Comparison of ENCODE assay signal across 8 mouse cellular contexts in genomic region chrX:93281028-93281723, GRCm38 (mm10). TPM values are rescaled to one million over a fixed set of nuclear protein-coding genes. Genes with fewer than 3 reads are reported as not detected.
DNase-seq lines count a peak whose midpoint lies in the region; ATAC-seq and TF ChIP-seq lines count a peak whose summit lies in the region.

No protein-coding gene starts in this region.

- DNase-seq in right cerebral cortex, postnatal 10 days (ENCODE audit: low spot score in 2 of 2) = peak; percentile 67 to 81
- DNase-seq in right cerebral cortex, postnatal 25 days = no peak
- peak; percentile 78 for DNase-seq in adrenal gland, postnatal 10 days
- peak; percentile 73 for DNase-seq in forebrain, postnatal 0 days
- peak; percentile 71 for DNase-seq in kidney, postnatal 10 days
- peak; percentile 81 for DNase-seq in retina, embryonic 14.5 days (ENCODE audit: low spot score)
- no peak for DNase-seq in urinary bladder, adult 18-20 months (ENCODE audit: low spot score in 2 of 2)

- H3K36me3 ChIP-seq in forebrain, postnatal 0 days (ENCODE audit: insufficient read depth) = no peaks in the 10 kb centered on the region
- no peaks in the 10 kb centered on the region for H3K36me3 ChIP-seq in lung, embryonic 16.5 days (ENCODE audit: control insufficient read depth, insufficient read depth, low read length)

- H3K9me3 ChIP-seq in forebrain, postnatal 0 days (ENCODE audit: low read length) = no peaks in the 10 kb centered on the region
- no peaks in the 10 kb centered on the region for H3K9me3 ChIP-seq in lung, embryonic 16.5 days (ENCODE audit: control insufficient read depth, low read length)

- H3K27me3 ChIP-seq in forebrain, postnatal 0 days (ENCODE audit: insufficient read depth, low read length) = no peaks in the 10 kb centered on the region
- H3K27me3 ChIP-seq in lung, embryonic 16.5 days (ENCODE audit: control insufficient read depth, insufficient read depth, low read depth, low read length) = peaks cover 54% of the 10 kb centered on the region

- H3K27ac ChIP-seq in forebrain, postnatal 0 days (ENCODE audit: low read depth, low read length) = peak overlapping the region; percentile 41; the same call in 1 of the 2 replicates
- no peak overlapping the region for H3K27ac ChIP-seq in lung, embryonic 16.5 days (ENCODE audit: low read length)

- TF ChIP-seq CTCF in forebrain, postnatal 0 days (IDR thresholded peaks at IDR 0.05; ENCODE audit: low read depth) = peak; percentile 62

- 29% methylated on average over 23 of the region's 23 CpGs for WGBS in forebrain, postnatal 0 days
- 19% methylated on average over 23 of the region's 23 CpGs for WGBS in lung, embryonic 16.5 days

- no peak overlapping the region for H3K9ac ChIP-seq in forebrain, postnatal 0 days
- H3K9ac ChIP-seq in lung, embryonic 16.5 days (ENCODE audit: low read length) = no peak overlapping the region

- peak; percentile 49 for ATAC-seq in forebrain, postnatal 0 days
- ATAC-seq in lung, embryonic 16.5 days (ENCODE audit: low read depth) = 0 out of 2 replicates have a peak, but pooled peaks have one; percentile 43

- H3K4me1 ChIP-seq in forebrain, postnatal 0 days (ENCODE audit: insufficient read depth) = no peaks in the 10 kb centered on the region
- no peaks in the 10 kb centered on the region for H3K4me1 ChIP-seq in lung, embryonic 16.5 days (replicated peaks; ENCODE audit: control insufficient read depth, insufficient read depth, low read length)

- H3K4me2 ChIP-seq in forebrain, postnatal 0 days (ENCODE audit: low read depth) = peak overlapping the region; percentile 38
- H3K4me2 ChIP-seq in lung, embryonic 16.5 days (ENCODE audit: low read depth, low read length) = no peak overlapping the region

- peak overlapping the region; percentile 19 for H3K4me3 ChIP-seq in forebrain, postnatal 0 days (ENCODE audit: low read depth, low read length)
- no peak overlapping the region for H3K4me3 ChIP-seq in lung, embryonic 16.5 days (ENCODE audit: low read length)

RNA-seq across cellular contexts. Expression of gene Arx, which starts 5.1 kb away (rescaled TPM):
- under 1 TPM; 0.21 to 0.24 TPM for total RNA-seq in adrenal gland, postnatal 10 days (2021)
- 41.8 and 57.9 TPM in 2 replicates for total RNA-seq in forebrain, postnatal 0 days (2014; rRNA removed)
- 30.2 and 30.6 TPM in 2 replicates for polyA plus RNA-seq in forebrain, postnatal 0 days (2015; fragmentation: Nextera tagmentation; extraction: Ambion mirVana)
- polyA plus RNA-seq in lung, embryonic 16.5 days (2015; fragmentation: Nextera tagmentation; extraction: Ambion mirVana) = not detected in 2 replicates

Comparison
In these comparisons a context has a peak if more than half of its experiments do, and no peak if none do; other contexts are left out.
1. DNase-seq: peak in right cerebral cortex, postnatal 10 days (2 of 2), adrenal gland, postnatal 10 days (single experiment), forebrain, postnatal 0 days (single experiment), kidney, postnatal 10 days (single experiment) and retina, embryonic 14.5 days (single experiment); none in right cerebral cortex, postnatal 25 days (single experiment) and urinary bladder, adult 18-20 months (0 of 2).
2. RNA of gene Arx, which starts 5.1 kb away (total RNA-seq): 41.8 to 57.9 TPM in forebrain, postnatal 0 days; 0.21 to 0.24 TPM in adrenal gland, postnatal 10 days; every median in the first group is over 10 times any median in the second.